Mouse (Mus musculus) cortical plate, adult 2 months (tissue): ENCODE data around the gene Itk.

Experiments used
- CTCF ChIP-seq: fragments of 200-500 bp; IDR thresholded peaks from 2 replicates; pipeline ENCODE4 v1.5.1; 2011; ENCODE audit warnings: mild to moderate bottlenecking, control low read depth, low read length; ENCODE audit not compliant: insufficient read depth; ENCODE audit errors: extremely low read depth
- POLR2A ChIP-seq: fragments of 200-500 bp; IDR thresholded peaks from 2 replicates; pipeline ENCODE4 v1.6.1; 2011; ENCODE audit warnings: mild to moderate bottlenecking, low read length, control low read depth; ENCODE audit not compliant: insufficient read depth; ENCODE audit errors: extremely low read depth

DNA sequence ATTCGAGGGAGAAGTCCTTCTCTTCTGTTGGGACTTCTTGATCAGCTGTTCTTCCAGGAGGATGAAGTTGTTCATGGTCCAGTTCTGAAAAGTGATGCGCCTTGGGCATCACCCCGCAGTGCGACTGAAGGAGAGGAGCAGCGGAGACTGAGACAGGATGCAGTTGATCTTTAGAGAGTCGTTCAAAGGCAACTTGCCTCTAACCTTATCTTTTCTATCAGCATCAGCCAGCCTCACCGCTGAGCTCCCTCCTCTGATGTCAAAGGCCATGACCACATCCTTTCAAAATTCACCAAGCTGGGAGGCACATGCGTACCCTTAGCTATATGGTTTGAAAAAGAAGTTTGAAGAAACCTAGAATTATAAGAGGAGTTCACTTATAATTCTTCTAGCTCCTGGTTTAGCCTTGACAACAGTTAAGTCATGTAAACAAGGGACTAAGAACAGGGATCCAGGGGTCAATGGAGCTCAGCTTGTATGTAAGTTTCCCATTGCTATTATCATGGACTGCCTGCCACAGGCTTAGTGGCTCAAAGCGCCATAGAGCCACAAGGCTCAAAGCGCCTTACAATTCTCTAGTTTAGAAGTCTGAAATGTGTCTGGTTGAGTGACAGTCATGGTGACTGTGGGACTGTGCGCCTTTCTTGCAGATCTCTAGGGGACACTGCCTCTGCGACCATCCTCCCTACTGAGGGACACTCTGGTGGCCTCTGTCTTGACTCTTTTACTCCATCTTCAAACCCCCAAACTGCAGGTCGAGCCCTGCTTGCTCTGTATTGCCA, at the start of gene Itk:
- TF ChIP-seq POLR2A (no peak), CTCF (no peak)
